Mouse (Mus musculus): ENCODE measurements around the gene Gramd4.
A peak's percentile ranks its signal among the peaks of the same experiment; 100 is the strongest.
"Not testable (repeated sequence)": the region's sequence is repeated elsewhere in the genome, so short reads cannot be mapped to it uniquely, and the experiment has no call there.

Gene Gramd4

DNA sequence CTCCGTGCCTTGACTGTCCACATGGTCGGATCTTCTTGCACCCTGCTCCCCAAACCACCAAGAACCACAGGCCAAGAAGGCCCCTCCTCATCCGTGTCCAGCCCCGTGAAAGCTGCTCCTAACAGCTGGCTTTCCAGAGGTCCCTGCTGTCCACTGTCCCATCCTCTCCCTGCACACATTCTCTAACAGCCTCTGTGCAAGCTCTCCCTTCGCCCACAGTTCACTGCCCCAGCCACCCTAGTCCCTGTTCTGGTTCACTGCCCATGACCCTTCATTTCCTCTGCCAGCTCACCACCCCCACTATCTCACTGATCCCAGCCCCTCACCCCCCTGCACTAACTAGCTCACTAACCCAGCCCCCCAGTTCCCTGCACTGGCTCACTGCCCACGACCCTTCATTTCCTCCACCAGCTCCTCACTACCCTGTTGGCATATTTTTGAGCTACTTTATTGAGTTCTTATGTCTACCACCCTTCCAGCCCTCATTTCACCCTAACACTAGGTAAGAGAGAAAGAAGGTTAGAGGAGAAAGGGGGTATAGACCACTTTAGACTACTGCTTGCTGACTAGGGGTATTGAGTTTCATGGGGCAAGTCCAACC is 5.5 kb upstream of the Gramd4 start:
- DNase-seq = no peak

GRCm38 (mm10) chr15:86053890-86054536 is 3.5 kb upstream of the Gramd4 start:
- DNase-seq = peak; percentile 86 to 89

GRCm38 (mm10) chr15:86054861-86055260 is 2.6 kb upstream of the Gramd4 start:
- DNase-seq = not testable (repeated sequence)

DNA sequence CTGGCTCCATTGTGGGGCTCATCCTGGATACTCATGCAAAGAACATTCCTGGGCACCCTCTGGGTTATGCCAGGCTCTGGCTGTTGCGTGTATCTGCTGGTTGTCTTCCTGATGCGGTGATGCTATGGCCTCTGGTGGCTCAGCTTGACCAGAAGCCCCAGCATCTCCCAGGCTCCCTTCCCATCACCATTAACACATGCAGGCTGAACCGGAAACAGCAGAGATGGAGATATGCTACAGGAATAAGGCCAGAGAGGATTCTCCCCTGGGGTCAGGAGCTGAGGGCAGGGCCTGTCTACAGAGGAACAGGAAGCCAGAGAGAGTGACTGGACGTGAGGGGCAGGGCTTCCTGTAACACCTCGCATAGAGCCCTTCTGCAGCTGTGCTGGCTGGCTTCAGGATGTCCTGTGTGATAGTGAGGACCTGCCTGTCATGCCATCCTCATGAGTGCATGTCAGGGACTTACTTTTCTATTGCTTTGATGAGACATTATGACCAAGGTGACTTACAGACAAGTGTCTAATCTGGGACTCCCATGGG is 1.2 kb upstream of the Gramd4 start:
- DNase-seq = no peak

GRCm38 (mm10) chr15:86057908-86058307 is 413 bp downstream of the Gramd4 start:
- DNase-seq = peak in 1 of 2 experiments; percentile 53

DNA sequence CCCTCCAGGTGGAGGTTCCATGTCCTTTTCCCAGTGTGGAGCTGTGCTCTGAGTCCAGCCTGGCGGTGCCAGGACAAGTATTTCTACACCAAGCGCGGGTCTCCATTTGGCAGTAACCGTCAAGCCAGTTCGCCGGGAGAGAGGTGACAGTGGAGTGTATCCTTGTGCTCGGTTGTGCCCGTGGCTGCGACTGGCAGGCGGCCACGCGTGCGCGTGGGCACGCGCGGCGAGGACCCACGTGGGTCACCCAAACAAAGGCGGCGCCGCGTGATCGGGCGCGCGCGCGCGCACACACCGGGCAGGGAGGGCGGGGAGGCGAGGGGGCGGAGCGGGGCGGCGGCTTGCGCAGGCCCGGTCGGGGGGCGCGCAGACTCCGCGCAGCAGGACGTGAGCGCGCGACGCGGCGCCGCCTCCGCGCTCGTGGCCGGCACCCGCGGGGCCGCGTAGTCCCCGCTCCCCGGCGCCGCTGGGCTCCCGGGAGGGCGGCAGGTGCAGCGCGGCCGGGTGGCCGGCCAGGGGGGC is 960 bp downstream of the Gramd4 start:
- DNase-seq = peak; percentile 82 to 96

DNA sequence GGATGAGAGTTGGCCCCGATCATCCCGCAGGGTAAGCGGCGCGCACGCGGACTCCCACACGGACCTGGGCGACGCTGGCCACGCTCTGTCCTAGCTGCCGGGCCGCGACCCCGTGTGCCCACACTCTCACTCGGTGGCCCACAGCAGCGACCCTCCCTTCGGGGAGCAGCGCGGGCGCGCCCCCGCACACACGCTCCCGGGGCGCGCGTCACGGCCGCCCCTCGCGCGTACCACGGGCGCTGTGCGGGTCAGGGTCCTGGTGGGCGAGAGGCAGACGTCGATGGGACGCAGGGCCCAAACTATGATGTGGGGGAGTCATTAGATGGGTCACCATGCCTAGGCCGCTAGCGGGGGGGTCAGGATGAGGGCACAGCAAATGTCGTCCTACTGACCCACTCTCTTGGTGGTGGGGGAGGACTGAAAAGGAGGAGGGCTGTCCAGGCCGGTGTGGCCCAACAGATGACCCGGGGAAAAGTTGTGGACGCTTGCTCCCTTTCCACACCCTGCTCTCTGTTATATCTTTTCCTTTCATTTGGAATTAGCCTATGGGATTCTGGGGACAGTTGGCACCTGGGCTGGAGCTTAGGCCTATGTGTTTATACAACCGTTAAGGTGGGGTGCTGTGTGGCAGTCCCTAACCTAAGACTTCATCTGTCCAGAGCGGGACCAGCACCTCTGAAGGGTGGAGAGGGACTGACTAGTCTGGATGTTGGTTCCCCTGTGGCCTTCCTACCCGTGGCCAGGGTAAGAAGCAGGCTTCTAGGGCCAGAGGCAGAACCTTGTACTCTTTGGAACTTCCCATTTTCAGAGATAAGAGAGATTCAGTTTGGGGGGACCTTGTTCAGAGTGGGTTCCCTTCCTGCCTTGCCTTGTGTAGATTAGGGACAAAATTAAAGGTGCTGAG is 1.7 kb downstream of the Gramd4 start:
- peak; percentile 59 to 61 for DNase-seq

DNA sequence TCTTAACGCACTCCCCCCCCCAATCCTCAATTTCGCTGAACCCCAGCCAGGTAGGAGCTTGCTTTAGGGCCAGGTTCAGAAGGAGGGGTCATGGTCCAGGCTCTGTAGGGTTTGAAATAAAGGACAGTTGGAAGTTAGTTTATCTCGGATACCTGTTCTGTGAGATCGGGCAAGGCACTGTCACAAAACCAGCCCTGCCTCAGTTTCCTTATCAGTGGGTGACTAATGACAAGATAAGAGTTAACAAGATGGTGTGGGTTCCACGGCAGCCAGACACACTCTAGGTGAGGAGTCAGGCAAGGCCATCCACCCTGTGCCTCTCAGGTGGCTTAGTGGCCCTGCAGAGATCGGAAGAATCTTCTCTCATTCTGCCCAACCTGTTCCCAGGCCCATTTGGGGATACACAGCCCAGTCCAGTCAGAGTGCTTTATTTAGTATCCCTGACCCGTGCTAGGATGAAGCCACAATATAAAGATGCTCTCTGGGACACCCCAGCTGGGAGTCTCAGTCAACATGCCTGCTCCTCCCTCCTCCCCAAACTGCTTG is 2.4 kb downstream of the Gramd4 start:
- no peak for DNase-seq

GRCm38 (mm10) chr15:86060581-86060980 is 3.1 kb downstream of the Gramd4 start:
- DNase-seq = no peak

DNA sequence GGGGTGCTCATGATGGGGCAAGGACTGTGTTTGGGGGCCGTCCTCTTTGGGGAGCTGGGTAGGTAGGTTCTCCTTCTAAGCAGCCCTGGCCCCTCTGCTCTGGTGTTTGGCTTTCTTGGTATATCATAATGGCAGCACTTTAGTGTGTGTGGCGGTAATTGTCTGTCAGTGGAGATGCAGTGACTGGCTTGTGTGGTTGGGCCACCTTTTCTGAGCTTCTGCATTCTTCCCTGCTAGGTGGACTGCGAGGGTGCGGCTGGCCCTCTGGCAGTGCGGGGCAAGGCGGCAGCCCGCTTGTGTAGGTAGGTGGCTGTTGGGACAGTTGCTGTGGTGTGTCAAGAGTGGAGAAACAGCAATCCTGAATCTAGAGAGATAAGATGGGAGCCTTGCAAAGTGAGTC is 3.7 kb downstream of the Gramd4 start:
- no peak for DNase-seq

GRCm38 (mm10) chr15:86061848-86062481 is 4.5 kb downstream of the Gramd4 start:
- DNase-seq = no peak

GRCm38 (mm10) chr15:86064191-86064849 is 6.8 kb downstream of the Gramd4 start:
- no peak for DNase-seq

DNA sequence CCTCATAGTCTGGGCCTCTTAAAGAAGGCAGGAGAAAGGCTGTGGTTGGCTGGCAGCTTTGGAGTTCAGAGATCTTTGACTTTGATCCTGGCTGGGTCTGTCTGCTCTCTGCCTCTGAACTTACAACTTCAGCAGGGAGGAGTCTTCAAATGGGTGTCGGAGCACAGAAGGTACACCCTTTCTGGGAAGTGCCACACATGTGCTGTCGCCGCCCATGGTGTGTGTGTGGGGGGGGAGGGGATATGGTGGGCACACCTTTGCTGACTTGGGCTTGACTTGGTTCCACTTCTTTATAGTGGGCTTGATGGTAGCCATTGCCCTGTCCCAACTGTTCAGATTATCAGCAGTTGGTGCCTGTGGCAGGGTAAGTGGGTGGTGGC is 7.3 kb downstream of the Gramd4 start:
- no peak for DNase-seq

DNA sequence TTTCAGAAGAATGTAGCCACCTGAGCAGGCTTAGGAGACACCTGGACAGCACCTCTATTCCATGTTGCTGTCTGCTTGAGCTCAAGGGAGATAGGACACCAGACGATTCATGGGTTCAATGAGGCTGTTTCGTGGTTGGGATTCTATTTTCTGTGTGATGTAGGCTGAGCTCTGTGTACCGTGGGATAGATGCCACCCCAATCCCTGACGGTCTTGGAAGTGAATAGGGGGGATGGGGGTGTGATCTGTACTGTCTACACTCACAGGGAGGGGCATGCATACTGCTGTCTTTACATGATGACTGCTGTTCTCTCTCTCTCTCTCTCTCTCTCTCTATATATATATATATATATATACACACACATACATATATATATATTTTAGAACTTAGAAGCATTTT is 7.9 kb downstream of the Gramd4 start:
- no peak for DNase-seq

- DNase-seq = no peak
These were observed 9.5 kb downstream of the Gramd4 start for GRCm38 (mm10) chr15:86066836-86067580.

DNA sequence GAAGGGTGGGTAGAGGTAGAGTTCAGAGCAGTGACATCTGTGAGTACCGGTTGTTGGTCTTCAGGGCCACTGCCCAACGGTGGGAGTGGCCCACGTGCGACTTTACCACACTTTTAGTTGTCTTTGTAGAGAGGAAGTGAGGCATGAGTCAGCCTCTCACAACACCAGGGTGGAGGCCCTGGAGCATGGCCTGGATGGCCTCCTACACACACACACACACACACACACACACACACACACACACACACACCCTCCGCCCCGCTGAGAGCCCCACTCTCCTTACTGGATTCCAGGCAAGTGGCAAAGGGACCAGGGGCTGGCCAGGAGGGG is 10.1 kb downstream of the Gramd4 start:
- no peak for DNase-seq

GRCm38 (mm10) chr15:86067941-86068495 is 10.5 kb downstream of the Gramd4 start:
- no peak for DNase-seq

DNA sequence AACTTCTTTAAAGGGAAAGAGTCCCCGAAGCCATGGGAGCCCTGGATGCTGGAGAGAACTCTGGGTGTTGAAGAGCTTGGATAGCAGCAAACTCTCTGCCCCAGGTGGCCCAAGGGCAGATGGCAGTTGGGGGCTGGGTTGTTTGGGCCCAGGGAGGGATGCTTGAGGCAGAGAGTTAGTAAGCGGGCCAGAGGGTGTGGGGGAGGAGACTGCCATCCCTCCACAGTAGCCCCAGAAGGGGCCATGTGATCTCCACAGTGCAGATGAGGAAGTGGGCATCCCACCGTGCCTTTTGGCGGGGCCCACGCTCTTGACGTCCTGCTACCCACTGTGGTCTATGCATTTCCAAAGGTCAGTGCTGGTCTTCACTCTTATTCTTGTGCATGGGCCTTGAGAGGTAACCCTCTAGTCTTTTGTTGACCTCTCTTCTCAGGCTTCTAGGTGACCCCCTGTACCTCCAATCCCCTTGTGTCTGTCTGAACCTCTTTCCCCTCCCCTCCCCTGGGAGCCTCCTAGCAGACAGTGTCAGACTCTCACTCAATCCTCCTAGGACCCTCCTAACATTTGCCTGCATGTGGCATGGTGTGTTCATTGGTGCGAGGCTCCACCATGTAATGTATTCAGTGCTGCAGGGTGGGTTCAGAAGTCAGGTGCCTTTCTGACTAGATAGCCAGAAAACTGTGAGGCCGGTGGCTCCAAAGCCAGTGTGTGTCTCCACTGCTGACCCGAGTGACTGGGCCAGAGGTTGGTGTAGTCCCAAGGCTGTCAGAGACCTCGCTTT is 11.7 kb downstream of the Gramd4 start:
- peak; percentile 62 to 70 for DNase-seq

DNA sequence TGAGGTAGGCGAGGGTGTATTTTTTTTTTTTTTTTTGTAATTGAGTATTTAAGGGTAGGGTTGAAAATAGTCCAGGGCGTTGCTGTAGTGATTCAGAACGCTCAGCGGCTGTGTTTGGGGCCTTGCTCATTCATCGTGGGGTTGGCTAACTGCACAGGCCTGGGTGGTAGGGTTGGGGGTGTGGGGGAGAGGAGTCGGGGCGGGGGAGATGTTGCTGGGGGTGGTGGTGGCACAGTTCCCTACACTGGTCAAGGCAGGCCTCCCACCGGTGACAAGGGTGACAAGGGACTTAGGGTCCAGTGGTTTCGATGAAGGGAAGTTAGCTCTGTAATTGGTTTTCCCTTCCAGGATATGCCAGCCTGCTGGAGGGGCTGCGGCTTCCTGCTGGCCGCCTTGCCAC is 12.9 kb downstream of the Gramd4 start:
- DNase-seq = no peak

GRCm38 (mm10) chr15:86071166-86071565 is 13.7 kb downstream of the Gramd4 start:
- no peak for DNase-seq

All from cerebellum, adult 18-20 months (tissue).